Mouse (Mus musculus): ENCODE measurements around the gene Lysmd3. TPM values are rescaled to one million over a fixed set of nuclear protein-coding genes. Genes with fewer than 3 reads are reported as not detected.
"Not testable (repeated sequence)": the region's sequence is repeated elsewhere in the genome, so short reads cannot be mapped to it uniquely, and the experiment has no call there.

The Lysmd3 gene
- polyA plus RNA-seq, 1 experiment from 2014 or later: 23.6 TPM

GRCm38 (mm10) chr13:81644047-81644565, 13.4 kb upstream of the Lysmd3 start:
- H3K4me1 ChIP-seq: 0 out of 2 replicates have a peak, but pooled peaks cover 2% of the 10 kb centered on the region
- H3K36me3 ChIP-seq: no peaks in the 10 kb centered on the region
- H3K9ac ChIP-seq: no peak overlapping the region
- 88% methylated on average over 11 of the region's 11 CpGs for WGBS
- H3K9me3 ChIP-seq: no peaks in the 10 kb centered on the region
- no peak overlapping the region for H3K4me2 ChIP-seq
- H3K27me3 ChIP-seq (replicated peaks): no peaks in the 10 kb centered on the region
- no peak overlapping the region for H3K4me3 ChIP-seq (replicated peaks)
- ATAC-seq (ENCODE audit: insufficient read depth, low FRiP score, low read depth): no peak
- H3K27ac ChIP-seq: no peak overlapping the region

DNA sequence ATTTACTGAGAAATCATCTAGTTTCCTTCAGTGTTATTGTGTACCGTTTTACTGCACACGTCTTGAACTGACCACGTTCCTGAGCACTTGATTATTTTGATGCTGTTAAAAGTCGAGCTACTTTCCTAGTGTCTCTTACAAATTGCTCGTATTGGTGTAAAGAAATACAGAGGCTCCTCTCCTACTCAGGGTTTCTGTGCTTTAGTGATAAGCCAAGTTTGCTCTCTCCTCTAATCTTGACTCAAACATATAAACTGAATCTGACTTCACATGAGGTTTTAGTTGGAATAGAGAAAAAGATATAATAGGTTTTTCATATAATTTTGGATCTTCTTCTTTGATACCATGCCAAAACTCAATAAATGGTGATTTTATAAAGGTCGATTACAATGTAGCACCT, 11.1 kb upstream of the Lysmd3 start:
- WGBS: 72% methylated on average over 6 of the region's 6 CpGs
- H3K27me3 ChIP-seq (replicated peaks): no peaks in the 10 kb centered on the region
- H3K9me3 ChIP-seq: no peaks in the 10 kb centered on the region
- H3K4me3 ChIP-seq (replicated peaks): no peak overlapping the region
- H3K4me2 ChIP-seq: no peak overlapping the region
- no peaks in the 10 kb centered on the region for H3K36me3 ChIP-seq
- ATAC-seq (ENCODE audit: insufficient read depth, low FRiP score, low read depth): no peak
- H3K9ac ChIP-seq: no peak overlapping the region
- no peak overlapping the region for H3K27ac ChIP-seq
- 0 out of 2 replicates have a peak, but pooled peaks cover 2% of the 10 kb centered on the region for H3K4me1 ChIP-seq

- H3K27me3 ChIP-seq (replicated peaks); H3K9me3 ChIP-seq; H3K36me3 ChIP-seq; H3K4me2 ChIP-seq; H3K27ac ChIP-seq; H3K9ac ChIP-seq; H3K4me3 ChIP-seq (replicated peaks); ATAC-seq (ENCODE audit: insufficient read depth, low FRiP score, low read depth); H3K4me1 ChIP-seq: not testable (repeated sequence)
- 71% methylated on average over 5 of the region's 6 CpGs for WGBS
Measured at GRCm38 (mm10) chr13:81650382-81650781, 7.1 kb upstream of the Lysmd3 start.

GRCm38 (mm10) chr13:81656091-81656850, 1.2 kb upstream of the Lysmd3 start:
- Histone ChIP-seq H3K27ac (no peak overlapping the region; the same call in 1 of the 2 replicates), H3K4me2 (peak overlapping the region; percentile 72; the same call in 1 of the 2 replicates)
- no peak for ATAC-seq (ENCODE audit: insufficient read depth, low FRiP score, low read depth)

GRCm38 (mm10) chr13:81657008-81657350, 484 bp upstream of the Lysmd3 start:
- ATAC-seq (ENCODE audit: insufficient read depth, low FRiP score, low read depth): no peak
- peak overlapping the region; percentile 76 for H3K4me3 ChIP-seq (replicated peaks)

More at GRCm38 (mm10) chr13:81656091-81656850, 1.2 kb upstream of the Lysmd3 start:
- H3K36me3 ChIP-seq: no peaks in the 10 kb centered on the region
- H3K4me1 ChIP-seq: no peaks in the 10 kb centered on the region; the same call in 1 of the 2 replicates
- WGBS: 22% methylated on average over 14 of the region's 14 CpGs
- H3K27me3 ChIP-seq (replicated peaks): no peaks in the 10 kb centered on the region
- H3K9me3 ChIP-seq: no peaks in the 10 kb centered on the region
- H3K4me3 ChIP-seq (replicated peaks): no peak overlapping the region
- H3K9ac ChIP-seq: no peak overlapping the region

DNA sequence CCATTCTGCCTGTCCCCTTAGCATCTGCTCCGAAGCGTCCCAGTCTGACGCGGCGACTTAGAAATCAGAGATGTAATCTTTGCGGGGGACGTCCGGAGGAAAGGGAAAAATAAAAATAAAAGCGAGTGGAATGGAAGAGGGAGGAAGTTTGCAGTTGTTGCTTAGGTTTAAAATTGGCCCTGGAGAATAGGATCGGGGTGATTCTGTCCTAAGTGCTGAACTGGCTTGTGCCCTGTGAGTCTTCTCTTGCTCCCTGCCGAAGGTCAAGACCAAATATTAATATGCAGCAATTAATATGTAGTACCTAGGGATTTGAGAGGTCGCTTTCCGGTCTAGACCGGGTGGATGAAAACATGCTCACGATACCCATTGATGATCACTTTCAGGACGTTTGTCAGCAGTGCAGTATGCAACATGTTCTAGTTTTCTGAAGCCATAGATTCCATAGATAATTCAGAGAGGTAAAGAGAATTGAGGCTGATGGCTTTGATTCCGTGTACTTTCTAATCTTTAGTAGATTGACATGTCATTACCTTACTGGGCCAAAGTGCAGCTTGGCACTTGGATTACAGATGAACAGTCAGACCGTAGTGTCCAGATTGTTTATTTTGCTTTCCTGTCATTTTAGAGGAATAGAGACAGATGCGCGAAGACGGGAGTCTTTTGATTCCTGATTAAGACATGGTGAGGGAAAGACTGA, 740 bp downstream of the Lysmd3 start:
- no peaks in the 10 kb centered on the region for H3K27me3 ChIP-seq (replicated peaks)
- H3K4me2 ChIP-seq: peak overlapping the region; percentile 56
- H3K4me1 ChIP-seq: no peaks in the 10 kb centered on the region; the same call in 1 of the 2 replicates
- 4% methylated on average over 21 of the region's 21 CpGs for WGBS
- H3K9ac ChIP-seq: peak overlapping the region; percentile 77
- no peaks in the 10 kb centered on the region for H3K36me3 ChIP-seq
- peak overlapping the region; percentile 76 for H3K4me3 ChIP-seq (replicated peaks)
- no peaks in the 10 kb centered on the region for H3K9me3 ChIP-seq
- ATAC-seq (ENCODE audit: insufficient read depth, low FRiP score, low read depth): no peak
- H3K27ac ChIP-seq: peak overlapping the region; percentile 88

More at GRCm38 (mm10) chr13:81657008-81657350, 484 bp upstream of the Lysmd3 start:
- 20% methylated on average over 5 of the region's 5 CpGs for WGBS
- Histone ChIP-seq H3K4me2 (peak overlapping the region; percentile 72), H3K9me3 (no peaks in the 10 kb centered on the region), H3K27ac (peak overlapping the region; percentile 90), H3K9ac (no peak overlapping the region), H3K36me3 (no peaks in the 10 kb centered on the region), H3K27me3 (replicated peaks) (no peaks in the 10 kb centered on the region), H3K4me1 (no peaks in the 10 kb centered on the region; the same call in 1 of the 2 replicates)

DNA sequence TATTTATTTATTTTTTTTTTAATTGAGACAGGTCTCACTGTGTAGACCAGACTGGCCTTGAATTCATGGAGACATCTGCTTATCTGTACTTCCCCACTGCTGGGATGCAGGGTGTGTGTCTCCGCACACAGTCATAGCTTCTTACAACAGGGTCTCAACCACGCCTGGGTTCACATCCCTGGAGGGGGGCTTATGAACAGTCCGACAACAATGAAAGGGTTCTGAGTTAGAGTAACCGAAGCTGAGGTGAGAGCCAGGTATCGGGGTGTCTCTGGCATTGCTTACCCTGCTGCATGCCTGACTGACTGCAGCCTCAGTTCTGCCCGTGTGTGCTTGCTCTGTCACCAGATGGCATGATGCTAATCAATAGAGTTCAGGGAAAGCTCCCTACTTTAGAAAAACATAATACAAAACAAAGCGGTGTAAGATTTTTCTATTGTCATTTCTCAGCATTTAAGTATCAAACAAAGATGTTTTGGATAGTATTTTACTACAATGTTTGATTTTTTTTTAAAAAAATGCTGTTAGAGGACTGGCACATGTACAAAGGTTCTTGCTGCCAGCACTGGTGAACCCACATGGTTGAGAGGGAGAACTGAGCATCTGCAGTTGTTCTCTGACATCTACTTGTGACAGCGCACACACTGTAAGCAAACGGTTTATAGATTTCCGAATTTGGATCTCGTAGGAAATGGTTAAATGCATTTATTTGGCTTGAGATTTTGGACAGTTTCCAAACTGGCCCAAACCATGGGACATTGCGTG, 6.3 kb downstream of the Lysmd3 start:
- 81% methylated on average over 12 of the region's 12 CpGs for WGBS
- no peak overlapping the region for H3K4me2 ChIP-seq
- no peak overlapping the region for H3K27ac ChIP-seq
- H3K27me3 ChIP-seq (replicated peaks): no peaks in the 10 kb centered on the region
- no peak overlapping the region for H3K9ac ChIP-seq
- H3K36me3 ChIP-seq: peaks cover 14% of the 10 kb centered on the region
- ATAC-seq (ENCODE audit: insufficient read depth, low FRiP score, low read depth): peak; percentile 82; the same call in 1 of the 2 replicates
- no peaks in the 10 kb centered on the region for H3K9me3 ChIP-seq
- H3K4me1 ChIP-seq: no peaks in the 10 kb centered on the region; the same call in 1 of the 2 replicates
- H3K4me3 ChIP-seq (replicated peaks): no peak overlapping the region

- Histone ChIP-seq H3K27ac (no peak overlapping the region), H3K9ac (no peak overlapping the region), H3K9me3 (no peaks in the 10 kb centered on the region), H3K27me3 (replicated peaks) (no peaks in the 10 kb centered on the region), H3K4me2 (no peak overlapping the region), H3K36me3 (peaks cover 15% of the 10 kb centered on the region), H3K4me3 (replicated peaks) (no peak overlapping the region), H3K4me1 (no peaks in the 10 kb centered on the region)
- 86% methylated on average over 5 of the region's 5 CpGs for WGBS
- no peak for ATAC-seq (ENCODE audit: insufficient read depth, low FRiP score, low read depth)
Measured at GRCm38 (mm10) chr13:81664331-81664698, 6.9 kb downstream of the Lysmd3 start.

DNA sequence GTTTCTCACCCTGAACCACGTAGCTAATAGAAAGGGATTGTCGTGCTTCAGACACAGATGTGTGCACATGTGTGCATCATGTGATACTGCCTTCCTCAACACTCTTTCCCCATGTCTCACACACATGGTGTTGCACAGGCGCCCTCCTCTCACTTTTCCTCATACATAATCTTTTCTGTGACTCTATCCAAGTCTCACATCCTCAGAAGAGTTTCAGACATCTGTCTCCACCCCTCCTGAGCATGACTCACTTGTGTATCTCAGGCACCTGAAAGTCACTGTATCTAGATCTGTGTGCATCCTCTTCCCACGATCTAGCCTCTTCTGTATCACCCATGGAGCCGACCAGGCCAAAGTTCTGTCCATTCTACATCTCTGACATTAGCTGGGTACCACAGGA, 10.2 kb downstream of the Lysmd3 start:
- WGBS: 91% methylated on average over 5 of the region's 5 CpGs
- H3K9me3 ChIP-seq: no peaks in the 10 kb centered on the region
- H3K9ac ChIP-seq: no peak overlapping the region
- H3K36me3 ChIP-seq: peaks cover 21% of the 10 kb centered on the region
- no peak overlapping the region for H3K27ac ChIP-seq
- H3K4me2 ChIP-seq: no peak overlapping the region
- H3K4me1 ChIP-seq: no peaks in the 10 kb centered on the region
- ATAC-seq (ENCODE audit: insufficient read depth, low FRiP score, low read depth): no peak
- H3K27me3 ChIP-seq (replicated peaks): no peaks in the 10 kb centered on the region
- no peak overlapping the region for H3K4me3 ChIP-seq (replicated peaks)

GRCm38 (mm10) chr13:81675333-81675732, 17.9 kb downstream of the Lysmd3 start:
- WGBS: 68% methylated on average over 8 of the region's 8 CpGs
- H3K27me3 ChIP-seq (replicated peaks): no peaks in the 10 kb centered on the region
- H3K9me3 ChIP-seq: no peaks in the 10 kb centered on the region
- peaks cover 8% of the 10 kb centered on the region; the same call in 1 of the 2 replicates for H3K36me3 ChIP-seq
- H3K4me3 ChIP-seq (replicated peaks): no peak overlapping the region
- no peaks in the 10 kb centered on the region for H3K4me1 ChIP-seq
- H3K27ac ChIP-seq: no peak overlapping the region
- H3K9ac ChIP-seq: no peak overlapping the region
- H3K4me2 ChIP-seq: no peak overlapping the region
- no peak for ATAC-seq (ENCODE audit: insufficient read depth, low FRiP score, low read depth)

- Histone ChIP-seq H3K9ac (no peak overlapping the region), H3K27ac (no peak overlapping the region), H3K4me1 (no peaks in the 10 kb centered on the region), H3K4me3 (replicated peaks) (no peak overlapping the region), H3K4me2 (no peak overlapping the region), H3K27me3 (replicated peaks) (no peaks in the 10 kb centered on the region), H3K9me3 (no peaks in the 10 kb centered on the region), H3K36me3 (no peaks in the 10 kb centered on the region)
- no peak for ATAC-seq (ENCODE audit: insufficient read depth, low FRiP score, low read depth)
- 76% methylated on average over 3 of the region's 3 CpGs for WGBS
Measured at GRCm38 (mm10) chr13:81683107-81683506, 25.6 kb downstream of the Lysmd3 start.

Data from stomach, embryonic 15.5 days (tissue).